Mouse (Mus musculus) stomach, postnatal 0 days (tissue): Measurements from ENCODE around the gene I0C0044D17Rik.
"Not testable (repeated sequence)": the region's sequence is repeated elsewhere in the genome, so short reads cannot be mapped to it uniquely, and the experiment has no call there.

Experiments used
- CTCF ChIP-seq: IDR thresholded peaks from 2 replicates; pipeline ENCODE4 v1.5.1; 2016; ENCODE audit warnings: antibody characterized with exemption, low read depth, mild to moderate bottlenecking, moderate library complexity
- EP300 ChIP-seq: optimal IDR thresholded peaks from 2 replicates; pipeline ENCODE3; 2016; ENCODE audit warnings: antibody characterized with exemption

- not testable (repeated sequence) for TF ChIP-seq CTCF, EP300
Measured at GRCm38 (mm10) chr4:98850485-98850884, 26.8 kb upstream of the I0C0044D17Rik start.
